Mouse (Mus musculus) liver, adult 2 months (tissue): ENCODE results near the gene Cdh7. TPM values are rescaled to one million over a fixed set of nuclear protein-coding genes. Genes with fewer than 3 reads are reported as not detected.
"Not testable (repeated sequence)": the region's sequence is repeated elsewhere in the genome, so short reads cannot be mapped to it uniquely, and the experiment has no call there.

Experiments used
- DNase-seq: peaks from one replicate; pipeline ENCODE4 v3.0.0-alpha.2; 2011; ENCODE audit warnings: low read depth, low spot score; ENCODE audit errors: extremely low read depth
- H3K27ac ChIP-seq: fragments of 200-500 bp; replicated peaks from 2 replicates; pipeline ENCODE4 v1.5.1; 2012; ENCODE audit warnings: low read depth, mild to moderate bottlenecking, control low read depth, inconsistent platforms, low read length; ENCODE audit not compliant: insufficient read depth
- H3K27me3 ChIP-seq: fragments of 200-500 bp; 2 replicates; pipeline ENCODE4 v1.6.1; 2012; ENCODE audit warnings: mild to moderate bottlenecking, moderate library complexity, low read length, inconsistent platforms; ENCODE audit not compliant: control insufficient read depth, insufficient read depth
- H3K36me3 ChIP-seq: fragments of 200-500 bp; 2 replicates; pipeline ENCODE4 v1.6.1; 2012; ENCODE audit warnings: low read length, inconsistent platforms; ENCODE audit not compliant: control insufficient read depth, insufficient read depth
- H3K4me1 ChIP-seq: fragments of 200-500 bp; 2 replicates; pipeline ENCODE4 v1.6.1; 2011; ENCODE audit warnings: low read length; ENCODE audit not compliant: control insufficient read depth, insufficient read depth
- H3K4me3 ChIP-seq: fragments of 200-500 bp; 2 replicates; pipeline ENCODE4 v1.5.1; 2011; ENCODE audit warnings: low read depth, mild to moderate bottlenecking, control low read depth, low read length, moderate library complexity; ENCODE audit not compliant: insufficient read depth
- H3K79me2 ChIP-seq: fragments of 200-500 bp; 2 replicates; pipeline ENCODE4 v1.6.1; 2012; ENCODE audit warnings: inconsistent platforms, mild to moderate bottlenecking, low read length, moderate library complexity; ENCODE audit not compliant: control insufficient read depth, insufficient read depth
- H3K9ac ChIP-seq: fragments of 200-500 bp; 2 replicates; pipeline ENCODE4 v1.6.1; 2012; ENCODE audit warnings: low read depth, mild to moderate bottlenecking, control low read depth, inconsistent platforms, low read length
- CTCF ChIP-seq: fragments of 200-500 bp; IDR thresholded peaks from 2 replicates; pipeline ENCODE4 v1.5.1; 2011; ENCODE audit warnings: low read depth, low read length, control low read depth
- POLR2A ChIP-seq: fragments of 200-500 bp; IDR thresholded peaks from 2 replicates; pipeline ENCODE4 v1.6.1; 2011; ENCODE audit warnings: low read length, control low read depth; ENCODE audit not compliant: insufficient read depth; ENCODE audit errors: extremely low read depth
- WGBS: fragments of 180-500 bp; shearing (Covaris S2); methylation state at CpG from one replicate; pipeline ENCODE4 v1.1.7; 2018; 5-methylcytosine and 5-hydroxymethylcytosine counted together
- polyA plus RNA-seq: library from polyadenylated mRNA; depleted of rRNA; stranded (reverse); fragments of >200 nt; gene quantifications from 2 replicates; pipeline ENCODE4 v1.2.3, GENCODE M21; 2012
- total RNA-seq: library from RNA; depleted of rRNA; stranded (reverse); fragments of >200 nt; gene quantifications from 2 replicates; pipeline ENCODE4 v1.2.3, GENCODE M21; 2014

Cdh7 gene
- total and polyA plus RNA-seq, 2 experiments: not detected

GRCm38 (mm10) chr1:110118862-110119261 is 136.6 kb downstream of the Cdh7 start:
- TF ChIP-seq POLR2A (no peak), CTCF (no peak)
- no peaks in the 10 kb centered on the region for H3K79me2 ChIP-seq
- no peaks in the 10 kb centered on the region for H3K4me1 ChIP-seq
- H3K27ac ChIP-seq: no peak overlapping the region
- 73% methylated on average over 1 of the region's 1 CpGs for WGBS
- DNase-seq: no peak
- H3K36me3 ChIP-seq: no peaks in the 10 kb centered on the region
- no peaks in the 10 kb centered on the region for H3K27me3 ChIP-seq
- no peak overlapping the region for H3K4me3 ChIP-seq
- H3K9ac ChIP-seq: no peak overlapping the region

- not testable (repeated sequence) for DNase-seq
- WGBS: 90% methylated on average over 7 of the region's 12 CpGs
Measured at GRCm38 (mm10) chr1:110171459-110171858, 189.2 kb downstream of the Cdh7 start.

More at GRCm38 (mm10) chr1:110171459-110171858, 189.2 kb downstream of the Cdh7 start:
- H3K79me2 ChIP-seq, H3K27me3 ChIP-seq, H3K9ac ChIP-seq, H3K27ac ChIP-seq, H3K4me3 ChIP-seq, H3K36me3 ChIP-seq, H3K4me1 ChIP-seq: not testable (repeated sequence)
